Mouse (Mus musculus): ENCODE results near the gene Med21.

GRCm38 (mm10) chr6:146688010-146688409 is 45.7 kb downstream of the Med21 start:
- no peak for TF ChIP-seq CTCF (IDR thresholded peaks at IDR 0.05)
- TF ChIP-seq EP300 (IDR thresholded peaks at IDR 0.05): no peak

Data from lung, postnatal 0 days (tissue).